Mouse (Mus musculus): ENCODE data around the gene Megf11. TPM values are rescaled to one million over a fixed set of nuclear protein-coding genes. Genes with fewer than 3 reads are reported as not detected.

The Megf11 gene
- polyA plus RNA-seq, 1 experiment: not detected

- Histone ChIP-seq H3K4me3 (replicated peaks) (no peak overlapping the region), H3K9me3 (peaks cover 17% of the 10 kb centered on the region), H3K27me3 (replicated peaks) (peaks cover 27% of the 10 kb centered on the region), H3K36me3 (replicated peaks; ENCODE audit: low read length) (no peaks in the 10 kb centered on the region), H3K4me1 (peaks cover 25% of the 10 kb centered on the region)
- TF ChIP-seq GATA1 (IDR thresholded peaks at IDR 0.05; ENCODE audit: borderline replicate concordance, low read length) (no peak), FLI1 (IDR thresholded peaks at IDR 0.05; ENCODE audit: low read length) (no peak)
Measured at GRCm38 (mm10) chr9:64565915-64566314, 180.5 kb downstream of the Megf11 start.

- TF ChIP-seq GATA1 (IDR thresholded peaks at IDR 0.05; ENCODE audit: borderline replicate concordance, low read length) (no peak), FLI1 (IDR thresholded peaks at IDR 0.05; ENCODE audit: low read length) (no peak)
- Histone ChIP-seq H3K27me3 (replicated peaks) (peaks cover 30% of the 10 kb centered on the region), H3K9me3 (peaks cover 17% of the 10 kb centered on the region), H3K4me1 (peaks cover 25% of the 10 kb centered on the region), H3K36me3 (replicated peaks; ENCODE audit: low read length) (no peaks in the 10 kb centered on the region), H3K4me3 (replicated peaks) (no peak overlapping the region)
Measured at GRCm38 (mm10) chr9:64566376-64566775, 180.9 kb downstream of the Megf11 start.

- Histone ChIP-seq H3K9me3 (peaks cover 12% of the 10 kb centered on the region), H3K4me1 (peaks cover 25% of the 10 kb centered on the region), H3K4me3 (replicated peaks) (no peak overlapping the region), H3K27me3 (replicated peaks) (peaks cover 30% of the 10 kb centered on the region), H3K36me3 (replicated peaks; ENCODE audit: low read length) (no peaks in the 10 kb centered on the region)
- TF ChIP-seq GATA1 (IDR thresholded peaks at IDR 0.05; ENCODE audit: borderline replicate concordance, low read length) (no peak), FLI1 (IDR thresholded peaks at IDR 0.05; ENCODE audit: low read length) (no peak)
Measured at GRCm38 (mm10) chr9:64567482-64567881, 182.1 kb downstream of the Megf11 start.

- H3K4me3 ChIP-seq (replicated peaks): no peak overlapping the region
- H3K36me3 ChIP-seq (replicated peaks; ENCODE audit: low read length): no peaks in the 10 kb centered on the region
- no peak for TF ChIP-seq GATA1 (IDR thresholded peaks at IDR 0.05; ENCODE audit: borderline replicate concordance, low read length)
- no peak for TF ChIP-seq FLI1 (IDR thresholded peaks at IDR 0.05; ENCODE audit: low read length)
- H3K27me3 ChIP-seq (replicated peaks): peaks cover 31% of the 10 kb centered on the region
- peaks cover 23% of the 10 kb centered on the region for H3K4me1 ChIP-seq
- H3K9me3 ChIP-seq: peaks cover under 1% of the 10 kb centered on the region; the same call in 1 of the 2 replicates
Measured at GRCm38 (mm10) chr9:64568467-64569260, 183.2 kb downstream of the Megf11 start.

GRCm38 (mm10) chr9:64570448-64570847 is 185.0 kb downstream of the Megf11 start:
- Histone ChIP-seq H3K4me1 (peaks cover 7% of the 10 kb centered on the region; the same call in 1 of the 2 replicates), H3K27me3 (replicated peaks) (peaks cover 34% of the 10 kb centered on the region), H3K9me3 (peaks cover 9% of the 10 kb centered on the region), H3K36me3 (replicated peaks; ENCODE audit: low read length) (no peaks in the 10 kb centered on the region), H3K4me3 (replicated peaks) (no peak overlapping the region)
- TF ChIP-seq GATA1 (IDR thresholded peaks at IDR 0.05; ENCODE audit: borderline replicate concordance, low read length): no peak
- no peak for TF ChIP-seq FLI1 (IDR thresholded peaks at IDR 0.05; ENCODE audit: low read length)

- no peak for TF ChIP-seq GATA1 (IDR thresholded peaks at IDR 0.05; ENCODE audit: borderline replicate concordance, low read length)
- TF ChIP-seq FLI1 (IDR thresholded peaks at IDR 0.05; ENCODE audit: low read length): no peak
- H3K36me3 ChIP-seq (replicated peaks; ENCODE audit: low read length): no peaks in the 10 kb centered on the region
- H3K4me1 ChIP-seq: peaks cover 5% of the 10 kb centered on the region; the same call in 1 of the 2 replicates
- H3K9me3 ChIP-seq: peaks cover 9% of the 10 kb centered on the region
- no peak overlapping the region for H3K4me3 ChIP-seq (replicated peaks)
- H3K27me3 ChIP-seq (replicated peaks): peaks cover 34% of the 10 kb centered on the region
Measured at GRCm38 (mm10) chr9:64571091-64571490, 185.7 kb downstream of the Megf11 start.

GRCm38 (mm10) chr9:64572629-64573190 is 187.3 kb downstream of the Megf11 start:
- peaks cover 3% of the 10 kb centered on the region for H3K4me1 ChIP-seq
- no peaks in the 10 kb centered on the region for H3K36me3 ChIP-seq (replicated peaks; ENCODE audit: low read length)
- peaks cover 9% of the 10 kb centered on the region for H3K9me3 ChIP-seq
- TF ChIP-seq GATA1 (IDR thresholded peaks at IDR 0.05; ENCODE audit: borderline replicate concordance, low read length) (no peak), FLI1 (IDR thresholded peaks at IDR 0.05; ENCODE audit: low read length) (no peak)
- no peak overlapping the region for H3K4me3 ChIP-seq (replicated peaks)
- peaks cover 28% of the 10 kb centered on the region for H3K27me3 ChIP-seq (replicated peaks)

GRCm38 (mm10) chr9:64575658-64576057 is 190.2 kb downstream of the Megf11 start:
- no peak for TF ChIP-seq GATA1 (IDR thresholded peaks at IDR 0.05; ENCODE audit: borderline replicate concordance, low read length)
- no peak for TF ChIP-seq FLI1 (IDR thresholded peaks at IDR 0.05; ENCODE audit: low read length)
- Histone ChIP-seq H3K4me3 (replicated peaks) (no peak overlapping the region), H3K36me3 (replicated peaks; ENCODE audit: low read length) (no peaks in the 10 kb centered on the region), H3K4me1 (peaks cover 7% of the 10 kb centered on the region), H3K9me3 (peaks cover 9% of the 10 kb centered on the region), H3K27me3 (replicated peaks) (peaks cover 37% of the 10 kb centered on the region)

- Histone ChIP-seq H3K4me3 (replicated peaks) (no peak overlapping the region), H3K4me1 (peaks cover 7% of the 10 kb centered on the region), H3K9me3 (peaks cover 9% of the 10 kb centered on the region), H3K27me3 (replicated peaks) (peaks cover 34% of the 10 kb centered on the region), H3K36me3 (replicated peaks; ENCODE audit: low read length) (no peaks in the 10 kb centered on the region)
- TF ChIP-seq GATA1 (IDR thresholded peaks at IDR 0.05; ENCODE audit: borderline replicate concordance, low read length) (no peak), FLI1 (IDR thresholded peaks at IDR 0.05; ENCODE audit: low read length) (no peak)
Measured at GRCm38 (mm10) chr9:64576143-64576878, 190.9 kb downstream of the Megf11 start.

Data from megakaryocyte, embryonic 14.5 days (primary cell).